Mouse (Mus musculus): ENCODE results near the gene AC134908.4.

Gene AC134908.4

GRCm38 (mm10) chr17:25831451-25832281 lies 36.2 kb upstream of the AC134908.4 start:
- DNase-seq (ENCODE audit: low spot score): no peak

GRCm38 (mm10) chr17:25830806-25831431 lies 35.5 kb upstream of the AC134908.4 start:
- DNase-seq (ENCODE audit: low spot score): no peak

- DNase-seq (ENCODE audit: low spot score): no peak
Observed at GRCm38 (mm10) chr17:25830200-25830753, 34.8 kb upstream of the AC134908.4 start.

- DNase-seq (ENCODE audit: low spot score): no peak
Observed at GRCm38 (mm10) chr17:25829558-25830017, 34.1 kb upstream of the AC134908.4 start.

GRCm38 (mm10) chr17:25828712-25829557 lies 33.5 kb upstream of the AC134908.4 start, which contains the start of gene Jmjd8:
TSS of gene Jmjd8 (plus strand) at chr17:25828867.
- DNase-seq (ENCODE audit: low spot score): peak; percentile 88

- DNase-seq (ENCODE audit: low spot score): no peak
Observed at GRCm38 (mm10) chr17:25828223-25828594, 32.8 kb upstream of the AC134908.4 start.

- no peak for DNase-seq (ENCODE audit: low spot score)
Observed at GRCm38 (mm10) chr17:25827546-25828222, 32.2 kb upstream of the AC134908.4 start.

GRCm38 (mm10) chr17:25827011-25827410 lies 31.6 kb upstream of the AC134908.4 start:
- DNase-seq (ENCODE audit: low spot score): no peak

GRCm38 (mm10) chr17:25825984-25826570 lies 30.6 kb upstream of the AC134908.4 start:
- no peak for DNase-seq (ENCODE audit: low spot score)

- DNase-seq (ENCODE audit: low spot score): no peak
Observed at GRCm38 (mm10) chr17:25825311-25825710, 29.9 kb upstream of the AC134908.4 start.

GRCm38 (mm10) chr17:25824362-25825142 lies 29.1 kb upstream of the AC134908.4 start:
- DNase-seq (ENCODE audit: low spot score): no peak

- DNase-seq (ENCODE audit: low spot score): peak; percentile 95
Observed at GRCm38 (mm10) chr17:25823452-25823851, 28.0 kb upstream of the AC134908.4 start, which contains the start of gene Wdr24. TSS of gene Wdr24 (plus strand) at chr17:25823627.

- no peak for DNase-seq (ENCODE audit: low spot score)
Observed at GRCm38 (mm10) chr17:25818851-25819780, 23.7 kb upstream of the AC134908.4 start.

GRCm38 (mm10) chr17:25817662-25818061 lies 22.2 kb upstream of the AC134908.4 start:
- DNase-seq (ENCODE audit: low spot score): no peak

- peak; percentile 90 for DNase-seq (ENCODE audit: low spot score)
Observed at GRCm38 (mm10) chr17:25813471-25813870, 18.0 kb upstream of the AC134908.4 start.

- DNase-seq (ENCODE audit: low spot score): no peak
Observed at GRCm38 (mm10) chr17:25810890-25811289, 15.4 kb upstream of the AC134908.4 start.

GRCm38 (mm10) chr17:25809606-25810340 lies 14.3 kb upstream of the AC134908.4 start:
- peak; percentile 46 for DNase-seq (ENCODE audit: low spot score)
